Mouse (Mus musculus) thymus, postnatal 36 days (tissue): ENCODE results near the gene Metap1.
A peak's percentile ranks its signal among the peaks of the same experiment; 100 is the strongest.
"Not testable (repeated sequence)": the region's sequence is repeated elsewhere in the genome, so short reads cannot be mapped to it uniquely, and the experiment has no call there.

Experiments used
- DNase-seq, 2 experiments: peaks; one replicate each; pipeline ENCODE4 v3.0.0; 2022; ENCODE audit warnings: mixed read lengths in 2 of 2

Gene Metap1

DNA sequence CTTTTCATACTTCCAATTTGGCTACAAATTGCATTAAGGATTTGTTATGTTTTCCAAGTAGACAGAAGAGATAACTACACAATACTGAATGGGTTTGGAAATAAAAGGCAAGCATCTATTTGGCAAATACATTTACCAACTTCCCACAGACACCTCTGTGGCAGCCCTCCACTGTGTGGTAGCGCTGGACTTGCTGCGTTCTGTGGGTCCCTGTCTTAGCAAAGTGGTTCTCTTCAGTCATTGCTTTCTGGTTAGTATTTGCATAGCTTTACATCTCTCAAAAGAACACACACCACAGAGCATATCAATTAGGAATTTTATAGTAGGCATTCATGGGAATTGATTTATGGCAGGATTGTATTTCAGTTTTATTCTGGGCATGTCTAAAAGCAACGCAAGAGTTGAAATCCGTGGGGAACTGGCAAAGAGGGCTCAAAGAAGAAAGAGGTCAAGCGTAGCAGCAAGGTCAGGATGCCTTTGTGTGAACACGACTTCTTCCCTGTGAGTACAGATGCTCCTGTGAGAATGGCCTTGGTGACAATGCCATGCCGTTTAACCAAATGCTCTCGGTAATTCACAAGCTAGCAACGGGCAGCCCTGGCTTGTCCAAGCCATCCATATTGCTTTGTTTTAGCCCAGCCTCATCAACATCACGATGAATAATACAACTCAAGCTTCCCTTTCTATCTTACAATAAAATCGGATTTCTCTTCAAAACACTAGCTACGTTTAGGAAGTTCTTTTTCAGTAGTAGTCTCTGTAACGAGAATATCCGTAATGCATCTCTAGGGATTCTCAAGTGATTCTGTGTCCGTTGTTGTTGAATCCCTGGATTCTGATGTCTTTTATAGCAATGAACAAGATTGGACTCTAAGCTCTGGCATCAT lies 10.8 kb upstream of the Metap1 start:
- no peak for DNase-seq

GRCm38 (mm10) chr3:138498731-138499130 lies 9.4 kb upstream of the Metap1 start:
- DNase-seq, result no peak

DNA sequence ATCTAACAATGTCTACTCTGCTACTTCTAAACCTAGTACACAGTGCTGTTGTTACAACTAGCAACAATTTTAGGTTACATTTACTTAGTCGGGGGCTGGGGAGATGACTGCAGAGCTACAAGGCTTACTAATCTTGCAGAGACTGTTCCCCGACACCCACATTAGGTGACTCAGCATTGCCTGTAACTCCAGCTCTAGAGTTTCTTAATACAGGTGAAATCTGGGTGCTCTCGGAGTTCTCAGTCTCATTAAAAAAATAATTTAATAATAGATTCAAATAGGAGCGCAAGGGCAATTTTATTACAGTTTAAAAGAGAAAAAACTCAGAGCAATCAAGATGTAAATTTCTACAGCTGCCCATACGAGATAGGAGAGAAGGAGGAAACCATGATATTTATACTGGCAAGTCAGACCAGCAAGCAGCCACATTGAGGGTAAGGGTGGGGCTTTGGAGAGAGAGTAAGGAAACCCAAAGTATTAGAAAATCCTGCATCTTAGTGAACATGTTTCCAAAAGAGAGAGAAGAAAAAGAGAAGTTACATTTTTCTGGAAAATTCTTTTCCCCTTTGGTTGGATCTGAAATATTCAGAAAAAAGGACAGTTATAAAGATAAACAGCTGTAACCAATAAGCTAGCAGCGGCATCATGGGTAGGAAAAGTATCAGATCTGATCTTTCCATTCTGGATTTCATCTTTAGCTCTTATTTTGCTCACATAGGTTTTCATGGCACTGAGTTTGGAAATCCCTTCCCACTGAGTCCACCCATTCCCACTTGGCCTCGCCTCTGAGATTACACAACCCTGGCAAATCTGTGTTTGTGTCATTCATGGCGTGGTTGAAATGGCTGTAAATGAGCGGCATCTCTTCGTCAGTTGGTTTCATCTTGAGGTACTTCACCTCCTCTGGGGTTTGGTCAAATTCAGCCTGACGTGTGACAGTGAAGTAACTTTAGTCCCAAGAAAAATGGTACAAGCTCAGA lies 6.1 kb upstream of the Metap1 start:
- no peak for DNase-seq

DNA sequence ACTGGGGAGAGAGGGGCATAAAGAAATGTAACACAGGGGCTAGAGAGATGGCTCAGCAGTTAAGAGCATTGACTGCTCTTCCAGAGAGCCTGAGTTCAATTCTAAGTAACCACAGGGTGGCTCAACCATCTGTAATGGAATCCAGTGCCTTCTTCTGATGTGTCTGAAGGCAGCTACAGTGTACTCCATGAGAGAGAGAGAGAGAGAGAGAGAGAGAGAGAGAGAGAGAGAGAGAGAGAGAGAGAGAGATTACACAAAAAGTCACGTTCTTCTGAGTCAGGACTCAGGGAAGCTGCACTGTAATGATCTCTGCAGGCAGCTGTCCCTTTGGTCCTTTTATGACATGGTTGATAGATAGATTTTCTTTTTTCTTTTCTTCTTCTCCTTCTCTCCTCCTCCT lies 5.2 kb upstream of the Metap1 start:
- DNase-seq, result no peak

DNA sequence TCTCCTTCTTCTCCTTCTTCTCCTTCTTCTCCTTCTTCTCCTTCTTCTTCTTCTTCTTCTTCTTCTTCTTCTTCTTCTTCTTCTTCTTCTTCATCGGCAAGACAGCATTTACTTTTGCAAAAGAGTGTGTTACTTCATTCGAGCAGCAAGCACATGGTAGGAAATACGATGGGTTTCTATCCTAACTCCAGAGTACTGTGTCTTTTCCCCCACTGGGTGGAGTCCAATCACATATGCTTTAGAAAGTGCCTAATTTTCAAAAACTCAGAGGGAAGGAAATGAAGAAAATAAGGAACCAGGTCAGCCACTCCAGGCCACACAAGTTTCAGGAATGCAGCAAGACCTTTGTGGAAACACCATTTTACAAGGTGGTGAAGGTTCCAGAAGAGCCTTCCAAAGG lies 4.4 kb upstream of the Metap1 start:
- DNase-seq, result no peak

- DNase-seq, result no peak
These were observed 671 bp upstream of the Metap1 start for GRCm38 (mm10) chr3:138490034-138490337.

DNA sequence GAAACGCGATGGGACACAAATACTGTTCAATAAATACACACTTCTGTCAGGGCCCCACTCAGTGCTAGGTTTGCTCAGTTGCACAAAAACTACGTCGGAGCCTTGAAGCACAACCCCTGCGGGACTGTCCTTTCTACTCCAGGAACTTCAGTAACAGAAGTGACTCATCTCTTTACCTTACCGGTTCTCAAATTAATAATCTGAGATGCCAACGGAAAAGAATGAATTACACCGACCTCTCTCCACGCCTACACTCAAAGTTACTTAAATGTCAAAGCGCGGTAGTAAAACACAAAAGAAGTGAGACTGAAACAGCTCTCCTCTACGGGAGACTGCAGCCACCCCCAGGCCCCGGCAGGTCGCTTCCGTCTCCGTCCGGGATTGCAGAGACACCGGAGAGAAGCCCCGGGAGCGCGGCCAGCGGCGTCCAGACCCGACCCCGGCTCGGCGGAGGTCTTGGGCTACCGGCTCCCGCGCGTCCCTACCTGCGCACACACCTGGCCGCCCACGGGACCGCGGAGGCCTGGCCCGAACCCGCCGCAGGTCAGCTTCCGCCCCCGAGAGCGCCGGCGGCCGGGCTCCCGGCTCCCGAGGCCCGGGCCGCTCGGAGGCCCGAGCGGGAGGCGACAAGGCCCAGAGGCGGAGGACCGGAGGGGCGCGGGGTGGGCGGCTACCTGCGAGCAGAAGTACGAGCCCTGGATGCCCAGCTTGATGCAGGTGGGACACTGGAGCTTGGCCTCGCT lies 560 bp downstream of the Metap1 start:
- DNase-seq, result no peak

GRCm38 (mm10) chr3:138483240-138483639 lies 6.1 kb downstream of the Metap1 start:
- DNase-seq, result no peak

- DNase-seq, result no peak
These were observed 7.6 kb downstream of the Metap1 start for GRCm38 (mm10) chr3:138481526-138482284.

DNA sequence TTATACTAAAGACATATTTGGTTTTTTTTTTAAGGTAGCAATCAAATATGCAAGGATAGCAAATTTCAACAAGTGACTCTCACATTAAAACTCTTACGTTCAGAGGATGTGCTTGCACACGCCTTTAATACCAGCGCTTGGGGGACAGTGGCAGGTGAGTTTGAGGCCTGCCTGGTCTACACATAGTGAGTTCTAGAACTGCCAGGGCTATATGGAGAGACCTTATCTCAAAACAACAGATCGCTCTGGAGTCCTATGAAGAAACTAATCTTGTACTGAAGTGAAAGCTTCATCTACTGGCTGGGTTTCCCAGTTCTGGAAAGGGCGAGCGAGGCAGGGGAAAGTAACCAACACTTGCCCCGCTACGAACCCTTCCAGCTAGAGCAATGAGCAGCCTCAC lies 9.8 kb downstream of the Metap1 start:
- DNase-seq, result no peak

DNA sequence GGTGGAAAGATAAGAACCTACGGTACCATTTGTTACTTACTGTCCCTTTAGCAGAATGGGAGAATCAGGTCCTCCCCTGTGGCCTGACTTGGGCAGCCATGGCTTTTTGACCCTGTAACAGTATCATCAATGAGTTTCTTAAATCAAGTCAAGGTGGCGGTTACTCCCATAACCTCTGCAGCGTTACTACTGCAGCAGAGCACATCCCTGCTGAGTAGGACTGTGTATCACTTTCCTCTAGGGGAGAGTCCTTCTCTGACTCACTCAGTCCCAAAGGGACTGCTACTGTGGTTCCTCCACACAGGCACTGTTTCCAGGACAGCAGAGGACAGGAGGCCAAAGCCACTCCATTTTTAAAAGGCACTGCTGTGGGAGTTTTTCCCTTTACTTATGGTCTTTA lies 18.2 kb downstream of the Metap1 start:
- no peak for DNase-seq

- DNase-seq, result not testable (repeated sequence)
These were observed 22.7 kb downstream of the Metap1 start for GRCm38 (mm10) chr3:138466656-138467055.

DNA sequence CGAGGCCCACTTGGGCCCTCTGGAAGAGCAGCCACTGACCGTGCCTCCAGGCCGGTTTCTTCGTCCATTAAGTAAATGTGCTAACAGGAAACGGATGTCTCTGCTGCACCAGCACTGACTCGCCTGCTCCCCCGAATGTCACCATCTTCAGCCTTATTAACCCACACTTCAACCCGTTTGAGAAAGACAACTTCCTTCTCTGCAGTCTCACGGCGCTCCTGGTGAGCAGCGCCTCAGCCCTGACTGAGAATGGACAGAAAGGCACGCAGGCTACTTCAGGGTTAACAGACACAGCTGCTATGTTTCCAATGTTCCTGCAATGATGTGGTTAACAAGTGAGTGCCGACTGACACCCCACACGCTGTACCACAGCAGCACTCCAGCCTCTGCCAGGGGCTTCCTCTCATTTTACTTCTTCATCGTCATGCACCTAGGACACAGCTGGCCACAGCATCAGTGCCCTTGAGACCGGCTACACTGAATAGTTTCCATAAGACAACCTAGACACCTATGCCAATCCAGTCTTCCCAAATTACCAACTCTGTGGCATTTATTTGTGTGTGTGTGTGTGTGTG lies 24.7 kb downstream of the Metap1 start:
- no peak for DNase-seq

GRCm38 (mm10) chr3:138463807-138464206 lies 25.5 kb downstream of the Metap1 start:
- no peak for DNase-seq

- peak; percentile 14 to 17 for DNase-seq
These were observed 26.2 kb downstream of the Metap1 start for GRCm38 (mm10) chr3:138463137-138463536.

- DNase-seq, result no peak
These were observed 27.5 kb downstream of the Metap1 start for GRCm38 (mm10) chr3:138461832-138462231.

- no peak for DNase-seq
These were observed 29.1 kb downstream of the Metap1 start for GRCm38 (mm10) chr3:138460260-138460659.

DNA sequence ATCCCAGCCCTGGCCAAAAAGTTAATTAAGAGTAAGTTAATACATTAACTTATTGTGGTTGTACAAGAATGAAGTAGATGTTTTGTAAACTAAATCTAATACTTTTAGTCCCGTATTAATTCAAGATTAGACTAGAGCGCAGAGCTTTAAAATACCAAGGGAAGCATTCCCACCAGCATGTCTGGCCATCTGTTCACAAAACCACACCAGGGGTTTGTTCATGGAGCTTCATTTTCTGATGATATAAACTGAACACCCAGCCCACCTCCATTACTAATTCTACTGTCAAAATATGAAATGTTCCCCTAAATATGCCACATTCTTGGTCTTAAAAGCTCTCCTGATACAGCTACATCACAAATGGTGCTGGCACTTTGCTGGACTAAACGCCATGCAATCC lies 30.9 kb downstream of the Metap1 start:
- DNase-seq, result no peak

GRCm38 (mm10) chr3:138454711-138455435 lies 34.4 kb downstream of the Metap1 start:
- DNase-seq, result no peak

DNA sequence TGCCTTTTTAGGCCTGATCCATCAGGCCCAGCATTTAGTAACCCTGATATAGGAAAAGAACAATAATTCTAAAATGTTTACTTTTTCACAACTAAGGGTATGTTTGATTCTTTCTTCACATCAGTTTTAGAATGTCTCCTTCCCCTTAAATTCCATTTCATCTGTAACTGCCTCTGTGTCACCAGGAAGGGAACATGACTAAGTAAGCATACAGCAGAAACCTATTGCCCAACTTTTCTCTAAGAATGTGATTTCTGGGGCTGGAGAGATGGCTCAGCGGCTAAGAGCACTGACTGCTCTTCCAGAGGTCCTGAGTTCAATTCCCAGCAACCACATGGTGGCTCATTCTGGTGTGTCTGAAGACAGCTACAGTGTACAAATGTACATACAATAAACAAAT lies 35.1 kb downstream of the Metap1 start:
- DNase-seq, result no peak

DNA sequence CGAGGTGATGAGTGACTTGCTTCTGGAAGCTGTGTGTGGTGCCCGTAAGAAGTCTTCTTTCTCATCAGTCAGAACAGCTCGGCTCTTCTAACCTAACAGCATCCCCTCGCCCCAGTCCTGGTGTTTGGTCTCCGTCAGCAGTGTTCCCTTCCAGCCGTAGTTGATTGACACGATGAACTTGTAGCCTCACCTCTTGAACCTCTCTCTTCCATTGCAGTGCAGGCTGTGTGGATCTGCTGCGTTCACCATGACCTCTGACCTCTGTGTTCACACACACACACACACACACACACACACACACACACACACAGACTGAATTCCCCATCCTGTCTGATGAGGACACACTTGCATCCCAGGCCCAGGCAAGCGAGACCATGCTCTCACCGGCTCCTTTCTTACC lies 37.1 kb downstream of the Metap1 start:
- no peak for DNase-seq
